Mouse (Mus musculus) G1E (cell line): ENCODE data around the gene Sstr4. TPM values are rescaled to one million over a fixed set of nuclear protein-coding genes. Genes with fewer than 3 reads are reported as not detected.

Source experiments
- ATAC-seq: 2 replicates; pipeline ENCODE4 v1.8.0; 2016; ENCODE audit warnings: mild to moderate bottlenecking; ENCODE audit not compliant: insufficient number of reproducible peaks, poor library complexity, low FRiP score, severe bottlenecking; ENCODE audit errors: extremely low read depth
- DNase-seq: peaks from one replicate; pipeline ENCODE4 v3.0.0; 2012; ENCODE audit warnings: low spot score
- H3K27me3 ChIP-seq: 2 replicates; pipeline ENCODE4 v1.6.1; 2012; ENCODE audit warnings: mild to moderate bottlenecking, low read length, inconsistent platforms; ENCODE audit not compliant: insufficient read depth
- H3K36me3 ChIP-seq: replicated peaks from 2 replicates; pipeline ENCODE3; 2012; ENCODE audit warnings: mild to moderate bottlenecking, inconsistent platforms
- H3K4me1 ChIP-seq: 2 replicates; pipeline ENCODE4 v1.6.1; 2012; ENCODE audit warnings: low read depth, low read length, inconsistent platforms, mixed read lengths; ENCODE audit not compliant: insufficient read depth
- H3K4me3 ChIP-seq: 2 replicates; pipeline ENCODE4 v1.5.1; 2012; ENCODE audit warnings: low read depth, mild to moderate bottlenecking, inconsistent platforms, low read length, moderate library complexity, mixed read lengths
- H3K9me3 ChIP-seq: replicated peaks from 2 replicates; pipeline ENCODE4 v1.6.1; 2012; ENCODE audit warnings: inconsistent platforms
- CTCF ChIP-seq: IDR thresholded peaks from 2 replicates; pipeline ENCODE4 v1.5.1; 2012; ENCODE audit warnings: low read depth, low read length, inconsistent platforms, mixed read lengths
- GATA1 ChIP-seq: IDR thresholded peaks from 2 replicates; pipeline ENCODE4 v1.6.1; 2012; ENCODE audit warnings: borderline replicate concordance, low read length, inconsistent platforms, mixed read lengths
- GATA2 ChIP-seq: IDR thresholded peaks from 2 replicates; pipeline ENCODE4 v1.6.1; 2012; ENCODE audit warnings: low read depth, low read length, inconsistent platforms, borderline replicate concordance
- POLR2AphosphoS5 ChIP-seq: IDR thresholded peaks from 2 replicates; pipeline ENCODE4 v1.6.1; 2012; ENCODE audit warnings: low read depth, low read length, inconsistent platforms; ENCODE audit not compliant: insufficient replicate concordance
- TAL1 ChIP-seq: conservative IDR thresholded peaks from 2 replicates; pipeline ENCODE4 v1.6.1; 2012; ENCODE audit warnings: low read depth, low read length, inconsistent platforms, mixed read lengths
- polyA plus RNA-seq: library from polyadenylated mRNA; stranded (reverse); fragments of >175 nt; gene quantifications from 2 replicates; pipeline ENCODE4 v1.2.3, GENCODE M21; 2012
- total RNA-seq, 2 experiments: library from RNA; stranded (forward) in 1 of 2; stranded (reverse) in 1 of 2; fragments of 200-1000 nt in 1 of 2; fragments of >200 nt in 1 of 2; fragmentation: Nextera tagmentation in 1 of 2; gene quantifications; 2 replicates each; pipeline ENCODE4 v1.2.3; 2014 to 2017

The Sstr4 gene
- total and polyA plus RNA-seq, 3 experiments = not detected

GRCm38 (mm10) chr2:148402227-148402626, 7.1 kb downstream of the Sstr4 start:
- no peak overlapping the region for H3K4me3 ChIP-seq
- no peak for ATAC-seq

GRCm38 (mm10) chr2:148404906-148405305, 9.8 kb downstream of the Sstr4 start:
- TF ChIP-seq POLR2AphosphoS5 = no peak
- no peak for ATAC-seq
- Histone ChIP-seq H3K9me3 (peaks cover 61% of the 10 kb centered on the region), H3K4me3 (no peak overlapping the region), H3K27me3 (no peaks in the 10 kb centered on the region), H3K4me1 (no peaks in the 10 kb centered on the region), H3K36me3 (no peaks in the 10 kb centered on the region)
- DNase-seq = no peak

More at GRCm38 (mm10) chr2:148402227-148402626, 7.1 kb downstream of the Sstr4 start:
- no peak for TF ChIP-seq CTCF
- no peak for TF ChIP-seq GATA2
- TF ChIP-seq TAL1 = no peak
- TF ChIP-seq POLR2AphosphoS5 = no peak
- TF ChIP-seq GATA1 = no peak
- Histone ChIP-seq H3K9me3 (peaks cover 51% of the 10 kb centered on the region), H3K27me3 (no peaks in the 10 kb centered on the region), H3K36me3 (no peaks in the 10 kb centered on the region), H3K4me1 (no peaks in the 10 kb centered on the region)
- no peak for DNase-seq

GRCm38 (mm10) chr2:148406160-148406970, 11.2 kb downstream of the Sstr4 start:
- no peaks in the 10 kb centered on the region for H3K36me3 ChIP-seq
- no peaks in the 10 kb centered on the region for H3K27me3 ChIP-seq
- TF ChIP-seq CTCF (no peak), GATA1 (no peak), GATA2 (no peak), TAL1 (no peak)
- H3K9me3 ChIP-seq = peaks cover 61% of the 10 kb centered on the region
- ATAC-seq (no peak), DNase-seq (no peak)
- H3K4me3 ChIP-seq = no peak overlapping the region; the same call in 1 of the 2 replicates
- H3K4me1 ChIP-seq = no peaks in the 10 kb centered on the region

- no peak for DNase-seq
- H3K4me1 ChIP-seq = no peaks in the 10 kb centered on the region
- no peaks in the 10 kb centered on the region for H3K36me3 ChIP-seq
- TF ChIP-seq TAL1 (no peak), GATA1 (no peak), POLR2AphosphoS5 (no peak), GATA2 (no peak), CTCF (no peak)
- H3K9me3 ChIP-seq = peaks cover 55% of the 10 kb centered on the region
- no peaks in the 10 kb centered on the region for H3K27me3 ChIP-seq
- H3K4me3 ChIP-seq = no peak overlapping the region; the same call in 1 of the 2 replicates
- no peak for ATAC-seq
Measured at GRCm38 (mm10) chr2:148406971-148407869, 12.1 kb downstream of the Sstr4 start.

GRCm38 (mm10) chr2:148407870-148408760, 13.0 kb downstream of the Sstr4 start, which contains the start of gene Thbd:
TSS of gene Thbd (minus strand) at chr2:148408188.
- Histone ChIP-seq H3K4me1 (no peaks in the 10 kb centered on the region), H3K4me3 (no peak within 1 kb of the TSS; the same call in 1 of the 2 replicates), H3K27me3 (no peaks in the 10 kb centered on the region), H3K9me3 (peaks cover 53% of the 10 kb centered on the region), H3K36me3 (no peaks in the 10 kb centered on the region)
- ATAC-seq = no peak
- TF ChIP-seq TAL1 = no peak
- no peak for TF ChIP-seq POLR2AphosphoS5
- TF ChIP-seq GATA2 = no peak
- TF ChIP-seq GATA1 = no peak
- DNase-seq = no peak

GRCm38 (mm10) chr2:148408761-148409120, 13.6 kb downstream of the Sstr4 start:
- Histone ChIP-seq H3K27me3 (no peaks in the 10 kb centered on the region), H3K36me3 (no peaks in the 10 kb centered on the region), H3K4me3 (no peak overlapping the region), H3K4me1 (no peaks in the 10 kb centered on the region), H3K9me3 (peaks cover 53% of the 10 kb centered on the region)
- TF ChIP-seq GATA1 = no peak
- no peak for TF ChIP-seq POLR2AphosphoS5
- no peak for TF ChIP-seq GATA2
- no peak for TF ChIP-seq TAL1
- TF ChIP-seq CTCF = no peak
- ATAC-seq = no peak
- no peak for DNase-seq
